Mouse (Mus musculus) c-Kit-positive CD71-positive TER-119-negative erythroid progenitor cells, embryonic 14.5 days (primary cell): ENCODE measurements around the gene Dbn1.
A peak's percentile ranks its signal among the peaks of the same experiment; 100 is the strongest.

Experiments
- DNase-seq: peaks from one replicate; pipeline ENCODE4 v3.0.0-alpha.2; 2013; ENCODE audit warnings: low read depth

The Dbn1 gene

DNA sequence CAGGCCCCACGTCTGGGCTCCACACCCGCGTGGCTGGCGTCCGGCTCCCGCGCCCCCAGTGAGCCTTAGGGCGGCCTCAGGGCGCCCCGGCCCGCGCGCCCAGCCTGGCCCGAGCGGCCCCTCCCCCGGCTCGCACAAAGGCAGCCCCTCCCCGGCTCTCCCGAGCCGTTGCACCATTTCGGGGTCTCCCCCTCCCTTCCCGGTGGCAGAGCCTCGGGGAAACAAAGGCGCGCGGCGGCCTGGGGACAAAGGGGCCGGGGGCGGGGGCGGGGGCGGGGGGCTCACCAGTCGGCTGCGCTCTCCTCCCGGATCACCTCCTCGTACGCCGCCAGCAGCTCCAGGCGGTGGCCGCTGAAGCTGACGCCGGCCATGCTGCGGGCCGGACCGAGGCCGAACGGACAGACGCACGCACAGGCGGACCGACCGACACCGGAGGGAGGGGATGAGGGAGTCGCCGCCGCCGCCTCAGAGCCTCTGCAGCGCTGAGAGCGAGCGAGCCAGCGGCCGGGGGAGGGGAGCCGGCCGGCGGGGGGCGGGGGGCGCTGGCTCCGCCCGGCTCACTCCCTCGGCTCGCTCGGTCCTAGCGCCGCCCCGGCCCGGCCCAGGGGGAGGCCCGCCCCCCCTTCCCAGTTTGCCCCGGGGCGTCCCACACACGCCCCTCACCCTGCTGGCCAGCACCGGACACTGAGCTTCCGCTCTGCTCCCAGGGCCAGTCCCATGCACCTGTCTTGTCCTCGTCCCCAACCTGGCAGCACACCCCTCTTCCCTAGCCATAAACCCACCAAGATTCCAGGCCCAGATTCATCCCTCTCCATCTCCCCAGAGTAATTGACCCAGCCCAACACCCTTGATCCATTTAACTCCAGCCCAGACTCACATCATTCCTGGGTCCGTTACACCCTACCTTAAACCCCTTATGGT, at the start of gene Dbn1:
Gene Dbn1, minus strand, starts transcription at position 534 of the 921 bp plus-strand sequence.
- no peak for DNase-seq

DNA sequence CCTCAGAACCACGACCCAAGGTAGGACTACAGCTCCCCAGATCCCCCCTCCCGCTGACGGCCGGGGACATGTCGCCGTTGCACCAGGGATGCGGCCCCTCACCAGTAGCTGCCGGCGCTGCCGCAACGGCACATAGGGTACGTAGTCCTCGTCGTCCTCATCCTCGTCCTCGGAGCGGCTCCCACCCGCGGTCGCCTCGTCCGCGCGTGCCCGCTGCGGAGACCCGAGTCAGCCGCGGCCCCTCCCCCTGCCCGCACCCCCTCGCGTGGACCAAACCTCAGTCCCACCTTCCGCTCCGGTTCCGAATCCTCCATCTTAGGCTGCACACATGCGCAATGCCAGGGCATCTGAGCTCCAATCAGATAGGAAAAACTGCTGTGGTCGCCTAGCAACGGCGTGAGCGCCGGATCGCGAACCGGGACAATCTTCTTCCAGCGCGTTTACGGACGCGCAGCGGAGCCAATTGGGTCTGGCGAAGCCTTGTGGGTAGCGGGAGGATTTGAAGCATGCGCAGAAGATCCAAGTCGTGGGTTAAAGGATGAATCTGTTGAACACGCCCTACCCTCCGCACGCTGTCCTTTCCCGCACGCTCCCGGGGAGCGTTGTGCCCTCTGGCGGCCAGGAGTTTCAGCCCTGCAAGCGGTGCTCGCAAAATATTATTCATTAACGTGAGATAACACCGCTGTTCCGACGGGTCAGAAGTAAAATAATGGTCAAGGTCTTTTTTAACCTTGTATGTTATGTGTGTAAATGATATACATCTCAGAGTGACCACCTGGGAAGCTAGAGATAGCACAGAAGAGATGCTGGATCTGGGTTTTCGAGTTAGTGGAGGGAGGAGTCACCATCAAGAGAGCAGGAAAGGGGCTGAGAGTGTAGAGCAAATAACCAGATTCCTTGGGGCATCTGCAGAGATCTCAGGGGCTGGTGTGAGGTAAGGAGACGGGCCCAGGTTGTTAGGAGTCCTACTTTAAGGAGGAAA, 48.6 kb upstream of the Dbn1 start, which contains the start of gene Ddx41:
Gene Ddx41, minus strand, starts transcription at position 465 of the 982 bp plus-strand sequence.
- DNase-seq: peak; percentile 99

DNA sequence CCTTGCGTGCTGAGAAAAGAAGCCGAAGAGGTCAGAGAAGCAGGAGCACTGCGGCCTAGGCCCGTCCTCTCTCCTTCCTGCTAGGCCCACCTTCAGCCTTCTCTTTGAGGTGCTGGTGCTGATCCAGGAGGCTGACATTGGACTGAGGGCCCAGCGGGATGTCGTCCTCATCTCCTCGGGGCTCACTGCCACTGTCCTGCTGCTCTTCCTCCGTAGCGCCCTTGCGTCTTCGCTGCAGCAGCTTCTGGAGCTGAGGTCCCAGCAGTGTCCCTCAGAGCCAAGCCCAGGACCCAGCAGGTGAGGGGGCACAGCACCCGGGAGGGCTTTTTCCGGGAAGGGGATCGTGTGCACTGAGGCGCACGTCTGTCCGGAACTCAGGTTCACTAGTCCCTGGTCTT, 47.9 kb upstream of the Dbn1 start:
- no peak for DNase-seq

DNA sequence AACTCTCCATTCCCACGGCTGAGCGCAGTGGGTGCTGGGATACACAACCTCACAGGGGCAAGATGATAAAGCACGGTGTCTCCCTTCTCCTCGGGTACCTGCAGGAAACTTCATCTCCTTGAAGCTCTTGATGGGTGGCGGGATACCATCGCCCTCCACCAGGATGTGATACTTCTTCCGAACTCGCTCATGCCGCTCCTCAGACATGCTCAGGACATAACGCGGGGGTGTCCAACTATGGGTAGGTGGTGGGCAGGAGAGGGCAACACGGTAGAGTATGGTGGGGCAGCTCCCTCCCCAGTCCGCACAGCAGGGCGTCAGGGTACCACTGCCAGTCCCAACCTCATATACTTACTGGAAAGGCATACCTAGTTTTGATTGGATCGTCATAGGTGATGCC, 47.3 kb upstream of the Dbn1 start:
- DNase-seq: no peak

DNA sequence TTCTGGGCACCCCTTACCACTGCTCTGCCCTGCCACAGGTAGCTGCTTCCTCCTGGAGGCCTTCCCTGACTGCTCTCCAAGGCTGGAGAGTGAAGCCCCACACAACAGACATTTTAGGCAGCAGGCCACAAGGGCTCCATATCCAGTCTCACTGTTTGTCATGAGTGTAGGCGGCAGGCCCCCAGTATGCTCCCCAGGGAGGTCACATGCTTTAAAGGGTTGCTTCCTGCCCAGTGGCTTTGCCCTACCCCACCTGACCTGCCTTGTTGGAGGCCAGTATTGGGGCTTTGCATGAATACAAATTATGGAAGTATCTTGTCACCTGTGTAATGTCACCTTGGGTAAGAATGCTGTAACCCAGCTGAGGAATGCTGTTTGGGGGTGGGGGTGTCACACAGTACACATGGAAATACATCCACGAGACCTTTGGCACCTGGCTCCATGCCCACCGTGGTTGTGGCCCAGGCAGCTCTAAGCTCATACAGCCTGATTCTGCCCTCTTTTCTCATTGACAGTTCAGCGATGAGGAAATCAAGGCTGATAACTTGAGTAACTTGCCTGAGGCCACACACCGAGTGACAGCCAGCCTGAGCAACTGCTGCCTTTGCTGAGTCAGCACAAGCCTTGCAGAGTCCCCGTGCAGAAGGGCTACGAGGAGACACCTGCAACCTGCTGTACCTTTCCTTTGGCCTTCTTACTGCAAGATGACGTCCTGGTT, 41.4 kb upstream of the Dbn1 start, which contains the start of gene Dok3:
Gene Dok3, minus strand, starts transcription at position 99 of the 718 bp plus-strand sequence.
- DNase-seq: no peak

DNA sequence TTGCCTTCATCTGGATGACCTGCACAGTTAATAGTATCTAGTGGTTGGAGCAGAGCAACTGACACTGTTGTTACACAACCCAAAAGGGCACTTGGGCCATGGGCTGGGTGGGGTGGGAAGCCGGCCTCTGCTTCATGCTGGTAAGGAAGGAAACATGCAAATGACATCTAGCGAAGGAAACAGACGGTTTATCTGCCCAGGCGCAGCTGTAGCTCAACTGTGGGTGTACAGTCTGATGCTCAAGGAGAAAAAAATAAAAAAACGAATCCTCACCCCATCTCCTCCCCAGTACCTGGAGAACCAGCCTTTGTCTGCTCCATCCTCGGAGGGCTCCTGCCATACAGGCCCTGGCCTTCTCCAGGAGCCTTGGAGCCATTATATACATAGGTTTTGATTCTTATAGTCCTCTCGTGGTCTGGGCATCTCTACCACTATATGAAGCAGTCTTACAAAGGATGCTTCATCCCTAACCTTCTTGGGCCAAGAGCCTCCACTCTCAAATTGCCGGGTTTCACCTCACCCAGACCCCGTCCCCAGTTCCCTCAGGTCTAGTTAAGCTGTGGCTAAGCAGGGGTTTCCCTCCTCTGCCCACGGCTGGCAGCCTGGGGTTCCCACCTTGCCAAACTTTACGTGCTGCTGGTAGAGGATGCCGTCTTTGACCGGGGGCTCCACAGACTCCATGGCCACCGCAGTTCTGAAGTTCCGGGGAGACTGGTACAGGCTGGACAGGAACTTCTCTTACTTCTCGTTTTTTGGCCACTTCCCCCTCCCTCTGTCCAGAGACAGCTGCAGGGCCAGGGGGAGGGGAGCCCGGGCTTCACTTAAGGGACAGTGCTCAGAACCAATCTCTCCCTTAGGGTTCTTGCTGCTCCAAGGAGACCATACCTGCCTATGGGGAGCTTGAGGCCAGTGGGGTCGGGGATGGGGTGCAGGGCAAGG, 40.2 kb upstream of the Dbn1 start:
- peak; percentile 41 for DNase-seq

DNA sequence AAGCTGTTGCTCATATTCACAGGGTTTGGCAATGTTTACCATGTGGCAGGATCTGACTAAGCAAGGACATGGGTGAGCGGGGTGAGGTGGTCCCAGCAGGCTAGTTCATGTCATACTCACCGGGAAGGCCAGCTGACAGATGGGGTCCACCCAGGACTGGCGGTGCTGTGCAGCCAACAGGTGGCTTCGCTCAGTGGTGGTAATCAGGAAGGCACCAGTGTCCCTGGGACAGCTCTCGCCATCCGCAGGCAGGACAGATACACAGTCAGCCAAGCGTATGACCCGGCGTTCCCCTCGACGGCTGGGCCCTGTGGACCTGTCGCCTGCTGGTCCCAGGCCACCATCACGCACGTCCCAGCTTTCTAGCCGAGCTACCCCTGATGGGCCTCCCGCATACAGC, 39.3 kb upstream of the Dbn1 start:
- DNase-seq: no peak

DNA sequence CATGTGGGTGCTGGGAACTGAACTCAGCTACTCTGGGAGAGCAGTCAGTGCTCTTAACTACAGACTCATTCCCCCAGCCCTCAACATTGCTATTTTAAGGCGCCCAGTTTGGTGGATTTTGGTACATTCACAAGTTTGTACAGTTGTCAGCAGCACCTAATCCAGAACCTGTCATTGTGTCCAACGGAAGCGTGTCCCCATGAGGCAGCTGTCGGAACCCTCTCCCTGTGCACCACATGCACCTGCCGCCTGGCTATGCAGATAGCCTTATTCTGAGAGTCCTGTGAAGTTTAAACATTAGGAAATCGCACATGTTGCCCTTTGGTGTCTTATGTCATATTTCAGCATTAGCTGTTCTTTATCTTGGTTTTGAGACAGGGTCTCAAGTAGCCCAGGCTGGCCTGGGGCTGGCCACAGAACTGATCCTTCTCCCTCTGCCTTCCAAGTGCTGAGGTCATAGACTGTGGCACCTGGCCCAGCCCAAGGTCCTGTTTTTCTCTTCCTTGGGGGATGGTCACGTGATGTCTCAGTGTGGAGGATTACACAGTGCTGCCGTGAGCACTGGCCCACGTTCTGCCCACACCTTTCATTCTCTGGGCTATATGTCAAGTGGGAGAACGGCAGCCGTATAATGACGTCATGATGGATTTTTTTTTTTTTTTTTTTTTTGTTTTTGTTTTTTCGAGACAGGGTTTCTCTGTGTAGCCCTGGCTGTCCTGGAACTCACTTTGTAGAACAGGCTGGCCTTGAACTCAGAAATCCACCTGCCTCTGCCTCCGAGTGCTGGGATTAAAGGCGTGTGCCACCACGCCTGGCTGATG, 38.0 kb upstream of the Dbn1 start:
- DNase-seq: no peak

DNA sequence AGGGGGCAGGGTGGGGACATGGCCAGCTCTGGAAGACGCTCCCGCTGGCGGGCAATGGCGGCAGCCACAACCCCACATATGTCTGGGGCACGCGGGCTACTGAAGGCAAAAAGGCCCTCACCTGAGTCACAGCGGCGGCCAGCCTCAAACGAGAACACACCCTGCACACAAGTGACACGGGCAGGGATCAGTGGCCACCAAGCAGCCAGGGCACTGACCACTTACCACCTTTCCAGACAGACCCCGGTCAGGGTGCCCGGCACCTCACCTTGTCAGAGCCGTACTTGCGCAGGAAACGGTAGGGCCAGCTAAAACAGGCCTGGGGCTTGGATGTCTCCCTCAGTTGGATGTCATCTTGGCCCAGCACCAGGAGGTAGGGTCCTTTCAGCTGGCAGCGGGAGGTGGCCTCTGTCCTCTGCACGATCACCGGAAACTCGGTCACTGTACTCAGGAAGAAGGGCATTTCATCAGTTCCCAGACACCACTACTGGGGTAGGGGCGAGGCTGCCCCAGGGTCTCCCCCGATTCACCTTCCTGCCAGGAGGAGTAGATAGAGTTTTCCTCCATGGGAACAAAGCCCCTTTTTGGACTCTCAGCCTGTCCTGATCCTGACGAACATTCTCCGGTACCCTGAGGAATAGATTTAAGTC, 36.2 kb upstream of the Dbn1 start:
- no peak for DNase-seq

DNA sequence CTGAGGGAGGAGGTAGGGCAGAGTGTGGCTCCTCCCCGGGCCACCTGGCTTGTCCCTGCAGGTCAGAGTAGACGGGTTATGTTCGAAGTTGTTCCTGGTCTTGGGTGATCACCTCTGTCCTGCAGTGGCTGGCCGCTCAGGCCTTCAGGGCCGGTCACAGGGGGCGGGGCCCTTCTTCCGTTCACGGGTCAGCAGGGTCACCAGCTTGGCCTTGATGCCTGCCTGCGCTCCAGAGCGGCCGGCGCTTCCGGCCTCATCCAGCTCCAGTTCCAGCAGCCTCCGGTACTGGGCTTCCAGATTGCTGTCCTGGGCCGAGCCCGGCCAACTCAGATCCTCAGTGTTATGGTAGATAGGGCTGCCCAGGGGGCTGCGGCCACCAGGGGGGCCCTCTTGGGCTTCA, 35.4 kb upstream of the Dbn1 start:
- no peak for DNase-seq

DNA sequence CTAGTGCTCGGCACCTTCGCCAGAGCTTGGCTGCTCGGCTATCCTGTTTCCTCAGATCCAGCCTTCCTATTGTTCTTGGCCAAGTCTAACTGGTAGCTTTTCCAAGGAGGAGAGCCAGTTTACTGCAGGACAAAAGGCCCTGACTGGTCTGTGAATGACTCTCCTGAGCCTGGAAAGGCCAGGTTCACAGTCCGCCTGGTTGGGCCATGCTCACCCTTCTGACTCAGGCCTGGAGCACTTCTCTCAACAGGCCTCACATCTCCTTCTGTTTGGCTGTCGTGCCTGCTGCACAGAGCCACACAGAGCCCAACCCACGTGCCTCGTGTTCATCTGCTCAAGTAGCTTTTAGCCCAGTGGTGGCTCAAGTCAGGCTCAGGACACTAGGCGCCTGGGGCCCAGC, 34.8 kb upstream of the Dbn1 start:
- no peak for DNase-seq

DNA sequence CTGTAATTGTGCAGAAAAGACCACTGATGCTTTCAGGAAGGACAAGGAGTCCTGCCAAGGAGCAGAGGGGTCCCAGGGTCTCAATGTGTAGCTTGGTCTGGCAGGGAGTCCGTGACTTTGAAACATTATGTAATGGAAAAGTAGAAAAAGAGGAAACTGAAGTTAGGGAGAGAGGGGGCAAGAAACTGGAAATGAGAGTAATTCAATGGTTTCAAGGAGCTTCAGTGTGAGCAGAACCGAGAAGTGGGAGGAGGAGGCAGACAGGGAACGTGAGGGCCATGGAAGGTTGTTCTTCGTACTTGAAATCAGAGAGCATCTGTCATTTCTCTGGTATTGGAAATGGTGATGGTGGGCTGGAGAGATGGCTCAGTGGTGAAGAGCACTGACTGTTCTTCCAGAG, 31.7 kb upstream of the Dbn1 start:
- DNase-seq: no peak

DNA sequence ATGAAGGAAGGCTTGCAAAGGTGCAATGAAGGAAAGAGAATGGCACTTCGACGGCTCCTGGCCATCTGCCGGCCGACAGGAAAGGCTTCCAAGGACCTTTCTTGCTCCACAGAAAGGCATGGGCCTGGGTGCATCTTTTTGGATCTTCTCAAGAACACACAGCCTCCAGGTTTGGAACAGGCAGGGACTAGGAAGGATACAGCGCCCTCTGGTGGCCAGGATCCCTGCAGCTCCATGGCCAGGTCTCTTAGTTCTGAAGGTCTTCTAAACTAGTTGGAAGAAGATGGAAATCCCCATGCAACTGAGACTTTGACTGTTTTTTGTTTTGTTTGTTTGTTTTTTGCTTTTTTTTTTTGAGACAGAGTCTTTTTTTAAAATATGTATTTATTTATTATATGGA, 29.0 kb upstream of the Dbn1 start:
- peak; percentile 75 for DNase-seq

DNA sequence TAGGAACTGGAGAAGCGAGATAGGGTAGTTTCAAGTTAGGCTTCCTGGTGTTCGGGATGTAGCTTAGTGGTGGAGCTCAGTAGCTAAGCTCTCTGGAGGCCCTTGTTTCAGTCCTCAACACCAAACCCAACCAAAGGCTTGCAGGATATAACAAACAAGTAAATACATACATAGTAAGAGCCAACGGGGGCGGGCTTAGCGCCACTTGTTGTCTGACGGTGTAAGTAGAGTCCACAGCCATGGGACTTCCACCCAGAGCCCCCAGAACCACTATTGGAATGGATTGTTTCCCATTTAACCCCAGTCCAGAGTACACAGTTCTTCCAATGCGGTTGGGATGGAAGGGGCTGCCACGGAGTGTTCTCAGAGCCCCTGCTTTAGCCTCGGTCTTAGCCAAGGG, 25.9 kb upstream of the Dbn1 start:
- DNase-seq: no peak

DNA sequence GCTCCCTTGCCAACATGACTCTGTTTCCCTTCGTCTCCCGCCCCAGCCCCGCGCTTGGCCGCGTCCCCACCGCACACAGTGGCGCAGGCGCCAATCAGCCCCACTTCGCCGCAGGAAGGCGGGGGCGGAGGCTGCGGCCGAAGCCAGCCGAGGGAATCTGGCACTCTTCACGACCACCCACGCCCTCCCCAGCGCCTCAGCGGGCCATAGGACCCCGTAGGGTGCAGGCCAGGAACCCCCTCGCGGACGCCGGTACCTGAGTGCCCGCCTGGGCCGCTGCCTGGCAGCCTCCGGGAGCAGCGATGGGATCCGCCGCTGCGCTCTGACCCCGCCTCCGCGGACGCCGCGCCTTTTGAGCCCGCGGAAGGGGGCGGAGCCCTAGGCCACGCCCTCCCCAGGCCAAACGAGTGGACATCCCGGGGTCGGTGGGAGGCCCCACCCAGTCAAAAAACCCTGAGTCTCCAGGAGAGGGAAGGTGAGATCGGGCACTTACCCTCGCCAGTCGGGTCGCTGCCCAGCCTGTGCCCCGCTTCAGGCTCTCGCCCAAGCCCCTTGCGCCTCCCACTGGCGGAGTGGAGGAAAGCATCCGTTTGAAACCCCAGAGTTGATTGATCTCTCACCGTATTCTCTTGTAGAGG, 25.3 kb upstream of the Dbn1 start, which contains the start of gene Pdlim7:
Gene Pdlim7, minus strand, starts transcription at position 566 of the 638 bp plus-strand sequence.
- DNase-seq: peak; percentile 58

DNA sequence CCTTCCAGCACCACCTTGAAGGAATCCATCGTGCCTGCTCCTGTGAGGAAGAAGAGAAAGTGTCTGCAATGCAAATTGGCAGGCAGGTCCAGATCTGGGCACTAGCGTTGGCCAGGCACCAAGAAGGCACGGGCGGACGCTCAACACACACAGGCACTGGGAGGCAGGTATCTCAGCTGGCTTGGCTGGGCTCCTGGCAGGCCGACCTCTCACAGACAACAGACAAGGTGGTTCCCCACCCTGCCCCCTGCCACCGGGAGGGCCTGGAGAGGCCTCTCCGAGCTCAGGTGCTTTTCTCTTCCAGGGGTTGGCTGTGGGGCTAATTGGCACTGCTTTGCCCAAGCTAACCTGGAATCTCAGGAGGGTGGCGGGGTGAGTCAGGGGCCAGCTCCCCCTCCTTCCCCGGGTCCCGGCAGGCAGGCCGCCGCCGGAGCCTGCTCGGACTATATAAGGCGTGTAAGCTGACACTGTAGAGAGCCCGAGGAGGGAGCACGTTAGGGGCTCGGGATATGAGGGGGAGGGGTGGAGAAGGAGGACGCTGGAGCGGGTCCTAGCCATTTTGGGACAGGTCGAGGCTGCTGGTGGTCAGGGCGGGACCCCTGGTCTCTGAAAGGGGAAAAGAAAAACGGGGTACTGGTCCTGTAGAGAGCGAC, 24.6 kb upstream of the Dbn1 start:
- no peak for DNase-seq

DNA sequence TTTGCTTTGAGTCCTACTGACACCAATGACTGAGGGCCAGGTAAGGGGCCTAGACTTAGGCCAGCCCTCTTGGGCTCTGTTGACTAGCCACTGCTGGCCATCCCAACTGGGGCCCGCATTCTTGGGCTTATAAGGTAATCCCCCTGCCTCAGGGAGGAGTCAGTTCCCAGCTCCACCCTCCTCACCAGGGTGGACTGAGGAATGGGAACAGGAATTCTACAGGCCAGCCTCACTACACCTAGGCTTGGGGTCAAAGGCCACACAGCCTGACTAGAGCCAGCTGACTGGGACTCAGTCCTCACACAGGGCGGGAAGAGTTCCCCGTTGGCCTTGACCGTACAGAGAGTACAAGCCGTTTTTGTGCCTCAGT, 23.6 kb upstream of the Dbn1 start:
- DNase-seq: no peak
